Mouse (Mus musculus) limb, embryonic 12.5 days (tissue): Measurements from ENCODE around the gene Oasl1. TPM values are rescaled to one million over a fixed set of nuclear protein-coding genes. Genes with fewer than 3 reads are reported as not detected.
"Not testable (repeated sequence)": the region's sequence is repeated elsewhere in the genome, so short reads cannot be mapped to it uniquely, and the experiment has no call there.

Experiments
- ATAC-seq: fragments of 200-750 bp; cut with Nextera tagmentation; 2 replicates; pipeline ENCODE4 v1.8.0; 2017; ENCODE audit warnings: low read depth, moderate TSS enrichment; ENCODE audit not compliant: insufficient number of reproducible peaks, insufficient read depth, low FRiP score, low TSS enrichment
- H3K27ac ChIP-seq: fragments of 300-500 bp; sonication (generic); 2 replicates; pipeline ENCODE4 v1.5.1; 2016; ENCODE audit warnings: mild to moderate bottlenecking, moderate library complexity
- H3K27me3 ChIP-seq: fragments of 300-500 bp; sonication (generic); 2 replicates; pipeline ENCODE4 v1.6.1; 2016; ENCODE audit warnings: mild to moderate bottlenecking, moderate library complexity
- H3K36me3 ChIP-seq: fragments of 300-500 bp; sonication (generic); 2 replicates; pipeline ENCODE4 v1.6.1; 2016; ENCODE audit warnings: mild to moderate bottlenecking, moderate library complexity
- H3K4me1 ChIP-seq: fragments of 300-500 bp; sonication (generic); replicated peaks from 2 replicates; pipeline ENCODE4 v1.6.1; 2016
- H3K4me2 ChIP-seq: fragments of 300-500 bp; sonication (generic); 2 replicates; pipeline ENCODE4 v1.6.1; 2016; ENCODE audit warnings: mild to moderate bottlenecking, moderate library complexity
- H3K4me3 ChIP-seq: fragments of 300-500 bp; sonication (generic); replicated peaks from 2 replicates; pipeline ENCODE4 v1.5.1; 2016; ENCODE audit warnings: mild to moderate bottlenecking
- H3K9ac ChIP-seq: fragments of 300-500 bp; sonication (generic); replicated peaks from 2 replicates; pipeline ENCODE4 v1.6.1; 2016; ENCODE audit warnings: mild to moderate bottlenecking, moderate library complexity
- H3K9me3 ChIP-seq: fragments of 300-500 bp; sonication (generic); 2 replicates; pipeline ENCODE4 v1.6.1; 2016; ENCODE audit warnings: mild to moderate bottlenecking, moderate library complexity
- WGBS: fragments of 180-500 bp; shearing (Covaris S2); methylation state at CpG from one replicate; pipeline ENCODE4 v1.1.7; 2016; 5-methylcytosine and 5-hydroxymethylcytosine counted together
- polyA plus RNA-seq: library from polyadenylated mRNA; unstranded; fragments of >200 nt; fragmentation: Nextera tagmentation; extraction: Ambion mirVana; gene quantifications from 2 replicates; pipeline ENCODE4 v1.2.1, GENCODE M21; 2016

Oasl1 gene
- 0.67 and 0.73 TPM in 2 replicates for polyA plus RNA-seq

DNA sequence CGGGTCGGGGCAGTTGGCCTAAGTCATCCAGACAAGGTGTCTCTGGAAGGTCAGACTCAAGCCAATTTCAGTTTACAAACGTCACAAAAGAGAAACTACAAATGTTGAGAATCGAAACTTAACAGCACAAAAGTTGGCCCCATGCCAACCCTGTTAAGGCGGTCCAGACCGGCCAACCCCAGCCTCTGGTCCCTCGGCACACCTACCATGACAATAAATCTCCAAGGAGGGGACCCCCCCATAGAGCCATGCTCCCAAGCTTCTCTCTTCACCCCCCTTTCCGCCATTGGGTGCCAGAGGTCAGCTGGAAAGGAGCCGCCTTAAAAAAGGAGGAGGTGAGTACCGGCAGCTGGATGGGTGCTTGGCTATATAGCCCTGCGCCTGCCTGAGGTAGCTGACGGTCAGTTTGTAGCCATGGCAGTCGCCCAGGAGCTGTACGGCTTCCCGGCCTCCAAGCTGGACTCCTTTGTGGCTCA, at the start of gene Oasl1:
TSS of gene Oasl1 (plus strand) at position 243 of the 476 bp plus-strand sequence.
- H3K4me3 ChIP-seq: peak within 1 kb of the TSS; percentile 19
- 0 out of 2 replicates have a peak within 1 kb of the TSS, but pooled peaks have one; percentile 12 for H3K27ac ChIP-seq
- no peaks in the 10 kb centered on the region for H3K9me3 ChIP-seq
- ATAC-seq: no peak
- peak within 1 kb of the TSS; percentile 50 for H3K4me2 ChIP-seq
- no peak within 1 kb of the TSS for H3K9ac ChIP-seq
- 35% methylated on average over 15 of the region's 15 CpGs for WGBS
- H3K36me3 ChIP-seq: no peaks in the 10 kb centered on the region
- no peaks in the 10 kb centered on the region for H3K27me3 ChIP-seq
- peaks cover 13% of the 10 kb centered on the region for H3K4me1 ChIP-seq

DNA sequence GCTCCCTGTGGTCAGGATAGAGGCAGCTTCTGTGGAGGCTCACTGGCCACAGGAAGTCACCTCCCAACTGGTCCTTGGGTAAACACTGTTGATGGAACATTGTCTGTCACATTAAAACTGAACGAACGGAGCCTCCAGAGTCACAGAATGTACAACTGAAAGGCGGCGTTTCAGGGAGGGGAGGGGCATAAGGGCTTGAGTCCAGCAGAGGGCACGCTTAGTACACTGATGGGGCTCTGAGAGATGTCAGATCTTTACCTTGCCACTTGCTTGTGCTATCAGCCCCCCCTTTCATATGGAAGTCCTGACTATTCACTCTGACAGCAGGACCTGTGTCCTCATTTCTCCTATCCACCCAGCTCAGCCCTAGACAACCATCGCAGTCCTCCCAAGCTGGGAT, 47.2 kb upstream of the Oasl1 start:
- H3K9ac ChIP-seq: no peak overlapping the region
- ATAC-seq: no peak
- peaks cover 15% of the 10 kb centered on the region for H3K4me1 ChIP-seq
- no peak overlapping the region for H3K4me2 ChIP-seq
- no peaks in the 10 kb centered on the region for H3K9me3 ChIP-seq
- H3K27me3 ChIP-seq: peaks cover 7% of the 10 kb centered on the region
- no peak overlapping the region for H3K4me3 ChIP-seq
- WGBS: 64% methylated on average over 6 of the region's 6 CpGs
- no peak overlapping the region for H3K27ac ChIP-seq
- H3K36me3 ChIP-seq: no peaks in the 10 kb centered on the region

DNA sequence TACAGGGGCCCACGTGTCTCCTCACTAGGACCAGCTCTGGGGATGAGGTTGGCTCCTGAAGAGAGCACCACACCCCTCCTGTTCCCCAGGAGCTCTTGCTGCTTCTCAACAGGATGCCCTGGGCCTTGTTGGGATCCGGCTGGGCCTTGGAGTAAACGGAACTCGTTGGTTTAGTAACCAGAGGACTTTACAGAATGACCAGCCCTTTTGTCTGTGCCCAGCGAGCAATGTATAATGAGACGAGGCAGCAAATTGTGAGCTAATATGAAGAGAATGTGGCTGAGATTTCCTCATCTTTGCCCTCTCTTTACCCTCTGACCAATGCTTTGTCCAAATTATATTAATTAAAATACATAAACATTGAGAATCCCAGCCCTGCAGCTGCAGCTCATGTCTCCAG, 46.7 kb upstream of the Oasl1 start:
- H3K4me3 ChIP-seq: no peak overlapping the region
- H3K27ac ChIP-seq: no peak overlapping the region
- peaks cover 15% of the 10 kb centered on the region for H3K4me1 ChIP-seq
- no peak for ATAC-seq
- H3K27me3 ChIP-seq: peaks cover 7% of the 10 kb centered on the region
- no peaks in the 10 kb centered on the region for H3K36me3 ChIP-seq
- no peak overlapping the region for H3K4me2 ChIP-seq
- 61% methylated on average over 6 of the region's 6 CpGs for WGBS
- H3K9me3 ChIP-seq: no peaks in the 10 kb centered on the region
- no peak overlapping the region for H3K9ac ChIP-seq

GRCm38 (mm10) chr5:114877487-114877886, 45.6 kb upstream of the Oasl1 start:
- Histone ChIP-seq H3K4me3 (no peak overlapping the region), H3K4me2 (no peak overlapping the region), H3K36me3 (no peaks in the 10 kb centered on the region), H3K27ac (peak overlapping the region; percentile 50; the same call in 1 of the 2 replicates), H3K4me1 (peaks cover 15% of the 10 kb centered on the region), H3K27me3 (peaks cover 8% of the 10 kb centered on the region), H3K9me3 (no peaks in the 10 kb centered on the region), H3K9ac (no peak overlapping the region)
- no peak for ATAC-seq
- 65% methylated on average over 7 of the region's 7 CpGs for WGBS

DNA sequence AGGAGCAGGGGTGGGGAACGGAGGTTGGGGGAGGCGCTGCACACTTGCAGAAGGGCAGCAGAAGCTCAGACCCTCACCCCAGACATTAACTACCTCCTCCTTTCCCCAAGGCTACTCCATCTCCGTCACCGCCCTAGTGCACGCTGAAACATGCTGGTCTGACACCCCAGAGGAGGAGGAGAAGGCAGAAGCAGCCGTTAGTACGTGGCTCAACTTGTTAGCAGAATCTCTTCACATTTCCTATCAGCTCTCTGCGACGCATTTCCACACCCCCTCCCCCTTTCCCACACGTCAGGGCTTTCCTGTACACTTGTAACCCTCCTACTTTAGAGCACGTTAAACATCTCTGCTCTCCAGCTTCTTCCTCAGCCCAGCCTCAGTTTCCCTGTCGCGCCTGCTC, 43.6 kb upstream of the Oasl1 start:
- ATAC-seq: no peak
- H3K27ac ChIP-seq: no peak overlapping the region
- WGBS: 53% methylated on average over 13 of the region's 13 CpGs

GRCm38 (mm10) chr5:114882319-114882718, 40.7 kb upstream of the Oasl1 start:
- ATAC-seq, H3K4me1 ChIP-seq, H3K4me2 ChIP-seq, H3K36me3 ChIP-seq, H3K9ac ChIP-seq, H3K4me3 ChIP-seq, H3K9me3 ChIP-seq, H3K27ac ChIP-seq: not testable (repeated sequence)
- WGBS: 86% methylated on average over 6 of the region's 7 CpGs
- peaks cover 11% of the 10 kb centered on the region for H3K27me3 ChIP-seq

More for the DNA sequence above, 43.6 kb upstream of the Oasl1 start:
- Histone ChIP-seq H3K36me3 (no peaks in the 10 kb centered on the region), H3K27me3 (peaks cover 11% of the 10 kb centered on the region), H3K4me3 (no peak overlapping the region), H3K4me2 (no peak overlapping the region), H3K4me1 (peaks cover 15% of the 10 kb centered on the region), H3K9me3 (no peaks in the 10 kb centered on the region), H3K9ac (no peak overlapping the region)

- no peaks in the 10 kb centered on the region for H3K9me3 ChIP-seq
- no peak overlapping the region for H3K4me2 ChIP-seq
- no peak overlapping the region for H3K9ac ChIP-seq
- H3K36me3 ChIP-seq: no peaks in the 10 kb centered on the region
- H3K4me3 ChIP-seq: no peak overlapping the region
- no peak overlapping the region for H3K27ac ChIP-seq
- no peaks in the 10 kb centered on the region; the same call in 1 of the 2 replicates for H3K4me1 ChIP-seq
- ATAC-seq: no peak
- H3K27me3 ChIP-seq: peaks cover 11% of the 10 kb centered on the region
- WGBS: 83% methylated on average over 11 of the region's 11 CpGs
Observed at GRCm38 (mm10) chr5:114883022-114883421, 40.0 kb upstream of the Oasl1 start.

DNA sequence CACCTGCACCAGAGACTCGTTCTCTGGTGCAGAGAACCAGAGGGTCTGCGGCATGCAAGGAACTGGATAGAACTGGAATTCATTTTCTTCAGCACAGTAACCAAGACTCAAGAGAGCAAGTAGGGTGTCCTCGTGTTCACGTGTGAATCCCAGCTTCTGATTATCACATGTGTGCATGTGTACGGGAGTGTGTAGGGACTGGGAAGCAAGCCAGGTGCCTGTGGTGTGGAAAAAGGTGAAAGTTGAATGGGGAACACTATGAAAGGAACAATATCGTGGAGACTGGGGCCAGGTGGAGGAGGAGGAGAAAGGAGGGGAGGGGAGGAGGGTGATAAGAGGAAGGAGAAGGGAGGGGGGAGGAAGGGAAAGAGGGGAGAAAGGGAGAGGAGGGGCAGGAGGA, 36.2 kb upstream of the Oasl1 start:
- Histone ChIP-seq H3K9me3 (no peaks in the 10 kb centered on the region), H3K9ac (no peak overlapping the region), H3K27me3 (0 out of 2 replicates have a peak, but pooled peaks cover 4% of the 10 kb centered on the region), H3K36me3 (no peaks in the 10 kb centered on the region), H3K4me1 (no peaks in the 10 kb centered on the region; the same call in 1 of the 2 replicates), H3K4me3 (no peak overlapping the region), H3K27ac (no peak overlapping the region), H3K4me2 (no peak overlapping the region)
- 85% methylated on average over 6 of the region's 6 CpGs for WGBS
- ATAC-seq: no peak

DNA sequence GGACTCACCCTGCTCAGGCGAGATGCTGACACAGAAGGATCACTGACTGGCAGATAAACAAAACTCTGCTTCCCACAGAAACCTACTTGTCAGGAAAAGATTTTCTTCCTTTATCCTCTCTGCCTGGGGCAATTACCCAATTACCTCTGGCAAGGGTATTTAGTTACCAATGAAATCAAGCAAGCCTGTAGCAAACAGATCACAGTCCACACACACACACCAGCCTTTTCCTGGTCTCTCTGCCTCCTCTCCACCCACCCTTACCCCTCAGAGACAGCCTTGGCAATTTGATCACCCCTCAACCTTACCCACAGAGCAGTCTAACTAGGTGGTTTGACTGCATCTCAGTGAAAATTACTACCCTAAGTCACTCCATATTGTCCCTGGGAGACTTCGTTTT, 34.0 kb upstream of the Oasl1 start:
- Histone ChIP-seq H3K9me3 (no peaks in the 10 kb centered on the region), H3K27ac (no peak overlapping the region), H3K4me1 (no peaks in the 10 kb centered on the region; the same call in 1 of the 2 replicates), H3K4me3 (no peak overlapping the region), H3K4me2 (no peak overlapping the region), H3K27me3 (no peaks in the 10 kb centered on the region), H3K36me3 (no peaks in the 10 kb centered on the region), H3K9ac (no peak overlapping the region)
- no peak for ATAC-seq
- 87% methylated on average over 2 of the region's 2 CpGs for WGBS

GRCm38 (mm10) chr5:114895542-114895941, 27.5 kb upstream of the Oasl1 start:
- Histone ChIP-seq H3K9ac (no peak overlapping the region), H3K4me1 (peaks cover 9% of the 10 kb centered on the region; the same call in 1 of the 2 replicates), H3K27ac (no peak overlapping the region), H3K27me3 (no peaks in the 10 kb centered on the region), H3K36me3 (no peaks in the 10 kb centered on the region), H3K4me3 (no peak overlapping the region), H3K9me3 (no peaks in the 10 kb centered on the region), H3K4me2 (no peak overlapping the region)
- no peak for ATAC-seq
- 82% methylated on average over 4 of the region's 4 CpGs for WGBS

DNA sequence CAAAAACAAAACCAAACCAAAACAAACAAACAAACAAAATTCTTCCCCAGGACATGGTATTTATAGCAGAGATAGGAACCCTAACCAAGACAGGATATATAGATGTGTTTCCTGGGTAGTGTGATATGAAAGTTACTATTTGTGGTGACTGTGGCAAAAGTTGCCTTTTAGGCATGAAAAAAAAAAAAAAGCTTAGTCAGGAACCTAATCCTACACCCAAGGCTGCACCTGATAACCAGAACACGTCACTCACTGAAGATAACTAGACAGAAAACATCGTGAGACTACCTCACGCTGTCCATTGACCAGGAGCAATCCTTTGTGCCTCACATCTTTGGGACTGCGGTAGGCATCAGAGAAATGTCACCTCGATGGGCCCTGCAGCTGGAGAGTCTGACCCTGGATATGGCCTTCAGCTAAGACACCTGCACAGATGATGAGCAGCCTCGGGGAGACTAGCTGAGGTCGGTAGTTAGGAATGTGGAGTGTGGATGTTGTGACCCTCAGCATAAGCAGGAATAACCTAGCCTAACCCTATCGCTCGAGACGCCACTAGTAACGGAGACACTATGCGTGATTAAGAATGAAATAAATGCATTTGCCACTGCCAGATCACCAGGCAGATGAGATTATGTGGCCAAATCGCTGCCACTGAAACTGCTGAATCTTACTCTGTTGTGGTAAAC, 26.2 kb upstream of the Oasl1 start, which contains the start of gene Oasl2:
TSS of gene Oasl2 (plus strand) at position 249 of the 686 bp plus-strand sequence.
- Histone ChIP-seq H3K9ac (no peak within 1 kb of the TSS), H3K4me3 (no peak within 1 kb of the TSS), H3K27me3 (no peaks in the 10 kb centered on the region), H3K9me3 (no peaks in the 10 kb centered on the region), H3K4me2 (peak within 1 kb of the TSS; percentile 2), H3K27ac (no peak within 1 kb of the TSS), H3K36me3 (no peaks in the 10 kb centered on the region), H3K4me1 (peaks cover 9% of the 10 kb centered on the region; the same call in 1 of the 2 replicates)
- 71% methylated on average over 13 of the region's 13 CpGs for WGBS
- ATAC-seq: no peak
